Mouse (Mus musculus): Measurements from ENCODE around the gene Fos.
A peak's percentile ranks its signal among the peaks of the same experiment; 100 is the strongest.

Fos gene

GRCm38 (mm10) chr12:85487545-85488141, 14.0 kb downstream of the Fos start:
- DNase-seq (ENCODE audit: low read depth, low spot score), result no peak

- no peak for DNase-seq (ENCODE audit: low read depth, low spot score)
These were observed 15.7 kb downstream of the Fos start for GRCm38 (mm10) chr12:85489232-85489886.

- DNase-seq (ENCODE audit: low read depth, low spot score), result no peak
These were observed 16.6 kb downstream of the Fos start for GRCm38 (mm10) chr12:85490096-85490820.

- no peak for DNase-seq (ENCODE audit: low read depth, low spot score)
These were observed 17.3 kb downstream of the Fos start for GRCm38 (mm10) chr12:85490991-85491390.

- peak; percentile 76 for DNase-seq (ENCODE audit: low read depth, low spot score)
These were observed 18.5 kb downstream of the Fos start for GRCm38 (mm10) chr12:85492084-85492645.

GRCm38 (mm10) chr12:85496336-85496735, 22.6 kb downstream of the Fos start:
- DNase-seq (ENCODE audit: low read depth, low spot score), result no peak

- peak; percentile 65 for DNase-seq (ENCODE audit: low read depth, low spot score)
These were observed 23.1 kb downstream of the Fos start for GRCm38 (mm10) chr12:85496755-85497154.

- no peak for DNase-seq (ENCODE audit: low read depth, low spot score)
These were observed 23.8 kb downstream of the Fos start for GRCm38 (mm10) chr12:85497310-85498135.

GRCm38 (mm10) chr12:85499001-85499400, 25.3 kb downstream of the Fos start:
- DNase-seq (ENCODE audit: low read depth, low spot score), result no peak

GRCm38 (mm10) chr12:85502682-85503081, 29.0 kb downstream of the Fos start:
- no peak for DNase-seq (ENCODE audit: low read depth, low spot score)

GRCm38 (mm10) chr12:85508235-85508634, 34.5 kb downstream of the Fos start:
- DNase-seq (ENCODE audit: low read depth, low spot score), result no peak

GRCm38 (mm10) chr12:85510013-85510412, 36.3 kb downstream of the Fos start:
- no peak for DNase-seq (ENCODE audit: low read depth, low spot score)

- no peak for DNase-seq (ENCODE audit: low read depth, low spot score)
These were observed 40.2 kb downstream of the Fos start for GRCm38 (mm10) chr12:85513789-85514447.

GRCm38 (mm10) chr12:85514958-85515357, 41.3 kb downstream of the Fos start:
- DNase-seq (ENCODE audit: low read depth, low spot score), result no peak

GRCm38 (mm10) chr12:85515865-85516264, 42.2 kb downstream of the Fos start:
- DNase-seq (ENCODE audit: low read depth, low spot score), result no peak

GRCm38 (mm10) chr12:85517339-85517738, 43.6 kb downstream of the Fos start:
- DNase-seq (ENCODE audit: low read depth, low spot score), result no peak

- DNase-seq (ENCODE audit: low read depth, low spot score), result no peak
These were observed 44.3 kb downstream of the Fos start for GRCm38 (mm10) chr12:85518009-85518408.

GRCm38 (mm10) chr12:85519553-85519952, 45.9 kb downstream of the Fos start:
- no peak for DNase-seq (ENCODE audit: low read depth, low spot score)

GRCm38 (mm10) chr12:85521101-85521500, 47.4 kb downstream of the Fos start:
- no peak for DNase-seq (ENCODE audit: low read depth, low spot score)

GRCm38 (mm10) chr12:85521673-85522072, 48.0 kb downstream of the Fos start:
- no peak for DNase-seq (ENCODE audit: low read depth, low spot score)
